Mouse (Mus musculus): ENCODE data around the gene Gmfg.

The Gmfg gene

GRCm38 (mm10) chr7:28436932-28437570 is at the start of gene Gmfg:
Gmfg (plus strand) TSS chr7:28437447.
- in situ Hi-C loops (cut with MboI, MseI) = no loop called here

GRCm38 (mm10) chr7:28390331-28390730 is 46.9 kb upstream of the Gmfg start:
- in situ Hi-C loops (cut with MboI, MseI) = no loop called here

- in situ Hi-C loops (cut with MboI, MseI) = no loop called here
Observed at GRCm38 (mm10) chr7:28392429-28393271, 44.6 kb upstream of the Gmfg start, which contains the start of the genes Med29 and Paf1. Med29 (minus strand) TSS chr7:28392708. Paf1 (plus strand) TSS chr7:28392951.

- in situ Hi-C loops (cut with MboI, MseI) = no loop called here
Observed at GRCm38 (mm10) chr7:28393272-28393951, 43.8 kb upstream of the Gmfg start.

- in situ Hi-C loops (cut with MboI, MseI) = no loop called here
Observed at GRCm38 (mm10) chr7:28395425-28395824, 41.8 kb upstream of the Gmfg start.

- in situ Hi-C loops (cut with MboI, MseI) = no loop called here
Observed at GRCm38 (mm10) chr7:28398000-28398399, 39.2 kb upstream of the Gmfg start.

- in situ Hi-C loops (cut with MboI, MseI) = no loop called here
Observed at GRCm38 (mm10) chr7:28398696-28399340, 38.4 kb upstream of the Gmfg start.

- in situ Hi-C loops (cut with MboI, MseI) = no loop called here
Observed at GRCm38 (mm10) chr7:28401030-28401429, 36.2 kb upstream of the Gmfg start.

GRCm38 (mm10) chr7:28401942-28402341 is 35.3 kb upstream of the Gmfg start:
- in situ Hi-C loops (cut with MboI, MseI) = no loop called here

GRCm38 (mm10) chr7:28410841-28411475 is 26.3 kb upstream of the Gmfg start:
- in situ Hi-C loops (cut with MboI, MseI) = no loop called here

- in situ Hi-C loops (cut with MboI, MseI) = no loop called here
Observed at GRCm38 (mm10) chr7:28412826-28413225, 24.4 kb upstream of the Gmfg start.

GRCm38 (mm10) chr7:28417368-28417767 is 19.9 kb upstream of the Gmfg start:
- in situ Hi-C loops (cut with MboI, MseI) = no loop called here

GRCm38 (mm10) chr7:28418096-28418670 is 19.1 kb upstream of the Gmfg start:
- in situ Hi-C loops (cut with MboI, MseI) = no loop called here

GRCm38 (mm10) chr7:28419416-28419815 is 17.8 kb upstream of the Gmfg start:
- in situ Hi-C loops (cut with MboI, MseI) = no loop called here

- in situ Hi-C loops (cut with MboI, MseI) = no loop called here
Observed at GRCm38 (mm10) chr7:28423018-28423417, 14.2 kb upstream of the Gmfg start.

- in situ Hi-C loops (cut with MboI, MseI) = no loop called here
Observed at GRCm38 (mm10) chr7:28427738-28428137, 9.5 kb upstream of the Gmfg start.

GRCm38 (mm10) chr7:28430512-28430911 is 6.7 kb upstream of the Gmfg start:
- in situ Hi-C loops (cut with MboI, MseI) = loop anchor here (5.0 kb wide), 1 partner anchor 177 kb away; no protein-coding TSS in a partner anchor

- in situ Hi-C loops (cut with MboI, MseI) = loop anchor here (5.0 kb wide), 1 partner anchor 175 kb away; no protein-coding TSS in a partner anchor
Observed at GRCm38 (mm10) chr7:28432252-28432651, 5.0 kb upstream of the Gmfg start.

GRCm38 (mm10) chr7:28435660-28436259 is 1.5 kb upstream of the Gmfg start:
- in situ Hi-C loops (cut with MboI, MseI) = no loop called here

GRCm38 (mm10) chr7:28436271-28436904 is 859 bp upstream of the Gmfg start:
- in situ Hi-C loops (cut with MboI, MseI) = no loop called here
